Mouse (Mus musculus) neural tube, embryonic 12.5 days (tissue): ENCODE results near the gene Pde7b. TPM values are rescaled to one million over a fixed set of nuclear protein-coding genes. Genes with fewer than 3 reads are reported as not detected.

Source experiments
- ATAC-seq: fragments of 200-750 bp; cut with Nextera tagmentation; 2 replicates; pipeline ENCODE4 v1.8.0; 2017; ENCODE audit warnings: low read depth, mild to moderate bottlenecking, moderate TSS enrichment, moderate library complexity; ENCODE audit not compliant: low FRiP score
- H3K27ac ChIP-seq: fragments of 300-500 bp; sonication (generic); 2 replicates; pipeline ENCODE4 v1.5.1; 2016
- H3K27me3 ChIP-seq: fragments of 300-500 bp; sonication (generic); replicated peaks from 2 replicates; pipeline ENCODE4 v1.6.1; 2016; ENCODE audit warnings: mild to moderate bottlenecking
- H3K36me3 ChIP-seq: fragments of 300-500 bp; sonication (generic); 2 replicates; pipeline ENCODE4 v1.6.1; 2016; ENCODE audit warnings: mild to moderate bottlenecking
- H3K4me1 ChIP-seq: fragments of 300-500 bp; sonication (generic); 2 replicates; pipeline ENCODE4 v1.6.1; 2016
- H3K4me2 ChIP-seq: fragments of 300-500 bp; sonication (generic); replicated peaks from 2 replicates; pipeline ENCODE4 v1.6.1; 2016; ENCODE audit warnings: mild to moderate bottlenecking
- H3K4me3 ChIP-seq: fragments of 300-500 bp; sonication (generic); 2 replicates; pipeline ENCODE4 v1.5.1; 2016
- H3K9ac ChIP-seq: fragments of 300-500 bp; sonication (generic); 2 replicates; pipeline ENCODE4 v1.6.1; 2016; ENCODE audit warnings: mild to moderate bottlenecking
- H3K9me3 ChIP-seq: fragments of 300-500 bp; sonication (generic); 2 replicates; pipeline ENCODE4 v1.6.1; 2016; ENCODE audit warnings: mild to moderate bottlenecking
- WGBS: fragments of 180-500 bp; shearing (Covaris S2); methylation state at CpG from one replicate; pipeline ENCODE4 v1.1.7; 2016; 5-methylcytosine and 5-hydroxymethylcytosine counted together
- polyA plus RNA-seq: library from polyadenylated mRNA; unstranded; fragments of >200 nt; fragmentation: Nextera tagmentation; extraction: Ambion mirVana; gene quantifications from 2 replicates; pipeline ENCODE4 v1.2.1, GENCODE M21; 2016

The Pde7b gene
- polyA plus RNA-seq, 1 experiment from 2014 or later, result 3.5 TPM

- Histone ChIP-seq H3K9ac (no peak overlapping the region), H3K36me3 (no peaks in the 10 kb centered on the region), H3K4me1 (no peaks in the 10 kb centered on the region), H3K9me3 (no peaks in the 10 kb centered on the region), H3K4me2 (no peak overlapping the region), H3K27me3 (no peaks in the 10 kb centered on the region), H3K4me3 (no peak overlapping the region), H3K27ac (no peak overlapping the region)
- no peak for ATAC-seq
- 76% methylated on average over 7 of the region's 7 CpGs for WGBS
Measured at GRCm38 (mm10) chr10:20630122-20630521, 94.8 kb downstream of the Pde7b start.

DNA sequence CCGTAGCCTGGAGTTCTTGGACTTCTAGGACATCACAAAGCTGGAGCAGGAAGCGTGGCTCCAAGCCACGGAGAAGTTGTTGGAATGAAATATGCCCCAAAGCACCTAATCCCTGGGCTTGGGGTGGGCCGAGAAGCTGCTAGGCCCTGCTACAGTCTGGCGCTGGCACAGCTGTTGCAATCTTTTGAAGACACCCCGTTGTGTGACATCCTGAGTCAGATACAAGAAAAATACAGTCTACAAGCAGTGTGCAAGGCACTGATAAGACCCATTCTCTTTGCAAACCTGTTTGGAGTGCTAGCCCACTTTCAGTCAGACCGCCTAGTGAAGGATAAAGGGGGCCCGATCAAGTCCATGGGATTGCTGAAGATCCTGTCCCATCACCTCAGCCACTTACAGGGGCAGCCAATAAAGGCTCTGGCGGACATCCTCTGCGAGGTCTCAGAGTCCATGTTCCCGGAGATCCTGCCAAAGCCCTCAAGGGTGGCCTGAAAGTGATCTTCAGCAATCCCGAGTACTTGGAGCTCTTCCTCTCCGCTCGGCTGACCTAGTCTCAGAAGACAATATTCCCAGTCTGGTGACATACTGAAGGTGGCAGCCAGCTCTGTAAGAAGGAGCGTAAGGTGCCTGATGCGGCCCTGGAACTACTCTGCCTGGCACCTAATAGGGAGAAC lies 99.0 kb downstream of the Pde7b start:
- no peaks in the 10 kb centered on the region for H3K27me3 ChIP-seq
- whole genome bisulfite sequencing, result 90% methylated on average over 16 of the region's 16 CpGs

GRCm38 (mm10) chr10:20621661-20622454 lies 103.0 kb downstream of the Pde7b start:
- no peaks in the 10 kb centered on the region for H3K4me1 ChIP-seq
- no peak overlapping the region for H3K9ac ChIP-seq
- WGBS, result 77% methylated on average over 8 of the region's 8 CpGs
- H3K4me2 ChIP-seq, result no peak overlapping the region
- no peak overlapping the region for H3K27ac ChIP-seq
- no peak overlapping the region for H3K4me3 ChIP-seq
- H3K9me3 ChIP-seq, result no peaks in the 10 kb centered on the region
- no peak for ATAC-seq
- H3K36me3 ChIP-seq, result no peaks in the 10 kb centered on the region
- no peaks in the 10 kb centered on the region for H3K27me3 ChIP-seq

More for the DNA sequence above, 99.0 kb downstream of the Pde7b start:
- Histone ChIP-seq H3K9ac (no peak overlapping the region), H3K4me3 (no peak overlapping the region), H3K36me3 (no peaks in the 10 kb centered on the region), H3K9me3 (no peaks in the 10 kb centered on the region), H3K4me2 (no peak overlapping the region), H3K27ac (no peak overlapping the region), H3K4me1 (no peaks in the 10 kb centered on the region)
- ATAC-seq, result no peak

DNA sequence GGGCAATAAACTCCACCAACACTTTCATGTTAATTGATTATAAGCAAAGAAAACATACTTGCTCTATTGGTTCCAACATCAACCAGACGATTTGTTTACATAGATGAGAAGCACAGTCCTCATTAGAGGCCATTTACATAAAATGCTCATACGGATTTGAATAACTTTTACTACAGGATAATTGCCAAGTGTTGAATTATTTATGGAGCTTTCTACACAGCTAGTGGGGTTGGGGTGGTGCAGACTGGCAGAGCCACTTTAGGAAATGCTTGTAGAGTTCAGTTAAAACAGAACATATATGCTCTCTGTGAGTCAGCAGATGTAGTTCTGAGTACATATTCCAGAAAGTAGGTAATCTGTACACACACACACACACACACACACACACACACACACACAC lies 118.9 kb downstream of the Pde7b start:
- no peak for ATAC-seq
- Histone ChIP-seq H3K4me1 (no peaks in the 10 kb centered on the region), H3K4me3 (no peak overlapping the region), H3K4me2 (no peak overlapping the region), H3K9ac (no peak overlapping the region), H3K36me3 (no peaks in the 10 kb centered on the region), H3K27me3 (no peaks in the 10 kb centered on the region), H3K9me3 (no peaks in the 10 kb centered on the region), H3K27ac (no peak overlapping the region)
- 62% methylated on average over 2 of the region's 2 CpGs for WGBS

- no peak for ATAC-seq
- Histone ChIP-seq H3K4me2 (no peak overlapping the region), H3K9me3 (no peaks in the 10 kb centered on the region), H3K27me3 (no peaks in the 10 kb centered on the region), H3K4me1 (no peaks in the 10 kb centered on the region), H3K9ac (no peak overlapping the region), H3K36me3 (no peaks in the 10 kb centered on the region), H3K4me3 (no peak overlapping the region), H3K27ac (no peak overlapping the region)
- 75% methylated on average over 5 of the region's 5 CpGs for WGBS
Measured at GRCm38 (mm10) chr10:20595107-20595810, 129.6 kb downstream of the Pde7b start.

DNA sequence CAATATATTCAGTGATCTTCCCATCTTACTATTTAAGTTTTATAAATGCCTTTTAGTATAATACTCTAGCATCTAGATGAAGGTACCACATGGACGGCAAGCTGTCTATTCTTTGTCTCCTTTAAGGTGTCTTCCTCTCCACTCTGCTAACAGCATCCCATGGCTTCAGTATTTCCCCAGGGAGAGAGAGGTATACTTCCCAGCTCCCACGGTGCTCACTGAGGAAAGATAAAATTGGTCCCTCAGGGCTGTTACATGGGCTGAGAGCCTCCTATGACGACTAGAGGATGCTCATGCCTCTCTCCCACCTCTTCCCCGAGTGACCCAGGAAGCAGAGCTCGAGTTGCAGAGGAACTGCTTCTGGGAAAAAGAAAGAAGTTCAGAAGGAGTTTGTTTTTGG lies 130.9 kb downstream of the Pde7b start:
- H3K4me2 ChIP-seq, result no peak overlapping the region
- 64% methylated on average over 5 of the region's 5 CpGs for WGBS
- no peak overlapping the region for H3K9ac ChIP-seq
- no peak overlapping the region for H3K27ac ChIP-seq
- no peaks in the 10 kb centered on the region for H3K27me3 ChIP-seq
- H3K4me3 ChIP-seq, result no peak overlapping the region
- no peaks in the 10 kb centered on the region for H3K9me3 ChIP-seq
- no peak for ATAC-seq
- H3K36me3 ChIP-seq, result no peaks in the 10 kb centered on the region
- H3K4me1 ChIP-seq, result no peaks in the 10 kb centered on the region

DNA sequence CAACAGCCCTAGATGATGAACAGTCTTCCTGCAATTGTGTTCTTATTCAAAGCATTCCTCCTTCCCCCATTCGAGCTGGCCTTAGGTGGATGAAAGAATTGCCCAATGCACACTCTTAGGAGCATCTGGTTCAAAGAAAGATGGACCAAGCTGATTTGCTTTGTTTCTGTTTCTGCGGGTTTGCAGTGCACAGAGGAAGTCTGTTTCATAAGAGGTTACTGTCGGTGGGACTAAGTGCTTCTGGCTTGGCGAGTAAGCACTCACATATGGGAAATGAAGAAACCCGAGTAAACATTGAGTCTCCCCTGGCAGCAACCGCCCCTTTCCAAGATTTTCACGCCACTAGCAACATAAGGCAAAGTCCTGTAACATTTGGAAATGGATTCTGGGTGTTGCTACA lies 134.8 kb downstream of the Pde7b start:
- H3K4me1 ChIP-seq, result no peaks in the 10 kb centered on the region
- H3K4me3 ChIP-seq, result no peak overlapping the region
- no peak overlapping the region for H3K9ac ChIP-seq
- 72% methylated on average over 7 of the region's 7 CpGs for WGBS
- H3K4me2 ChIP-seq, result no peak overlapping the region
- H3K27ac ChIP-seq, result no peak overlapping the region
- H3K36me3 ChIP-seq, result no peaks in the 10 kb centered on the region
- ATAC-seq, result no peak
- H3K27me3 ChIP-seq, result no peaks in the 10 kb centered on the region
- no peaks in the 10 kb centered on the region for H3K9me3 ChIP-seq

DNA sequence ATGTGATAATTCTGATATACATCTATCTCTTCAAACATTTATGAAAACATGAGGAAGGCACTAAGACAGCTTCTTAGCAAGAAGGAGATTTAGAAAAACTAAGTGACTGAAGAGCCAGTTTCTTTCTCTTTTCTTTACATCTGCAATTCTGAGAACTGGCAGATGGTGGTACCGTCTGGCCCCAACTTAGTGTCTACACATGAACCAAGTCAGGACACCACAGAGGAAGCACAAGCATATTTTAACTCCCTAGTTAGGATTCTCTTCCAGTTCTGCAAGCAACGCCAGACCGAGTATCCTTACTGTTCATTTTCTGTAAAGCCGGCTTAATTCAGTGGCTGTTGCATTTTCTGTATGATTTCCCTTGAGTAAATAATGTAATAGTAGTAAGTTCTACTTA lies 138.9 kb downstream of the Pde7b start:
- Histone ChIP-seq H3K4me3 (no peak overlapping the region), H3K9me3 (no peaks in the 10 kb centered on the region), H3K27me3 (no peaks in the 10 kb centered on the region), H3K4me2 (no peak overlapping the region), H3K36me3 (no peaks in the 10 kb centered on the region), H3K27ac (no peak overlapping the region), H3K4me1 (no peaks in the 10 kb centered on the region), H3K9ac (no peak overlapping the region)
- no peak for ATAC-seq
- 89% methylated on average over 4 of the region's 4 CpGs for WGBS

DNA sequence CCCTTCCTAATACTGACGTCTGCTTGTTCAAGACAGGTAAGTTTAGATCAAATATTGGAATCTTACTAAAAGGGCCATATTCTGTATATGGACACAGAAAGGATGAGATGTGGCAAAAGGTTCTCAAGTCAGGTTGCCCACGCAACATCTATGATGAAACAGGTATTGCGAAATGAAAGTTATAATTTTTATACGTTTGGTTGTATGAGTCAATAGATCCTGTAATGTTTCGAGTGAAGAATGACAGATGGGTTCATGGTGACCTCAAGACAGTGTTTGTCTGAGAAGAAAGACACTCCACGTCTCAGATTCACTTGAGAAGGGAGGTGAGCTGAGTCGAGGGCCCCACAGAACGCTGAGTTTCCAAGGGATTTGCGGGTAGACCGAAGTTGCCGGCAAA lies 149.9 kb downstream of the Pde7b start:
- H3K36me3 ChIP-seq, result no peaks in the 10 kb centered on the region
- 94% methylated on average over 11 of the region's 11 CpGs for WGBS
- H3K4me3 ChIP-seq, result no peak overlapping the region
- H3K9me3 ChIP-seq, result no peaks in the 10 kb centered on the region
- no peak overlapping the region for H3K4me2 ChIP-seq
- H3K9ac ChIP-seq, result no peak overlapping the region
- no peak overlapping the region for H3K27ac ChIP-seq
- H3K27me3 ChIP-seq, result no peaks in the 10 kb centered on the region
- no peak for ATAC-seq
- no peaks in the 10 kb centered on the region for H3K4me1 ChIP-seq

DNA sequence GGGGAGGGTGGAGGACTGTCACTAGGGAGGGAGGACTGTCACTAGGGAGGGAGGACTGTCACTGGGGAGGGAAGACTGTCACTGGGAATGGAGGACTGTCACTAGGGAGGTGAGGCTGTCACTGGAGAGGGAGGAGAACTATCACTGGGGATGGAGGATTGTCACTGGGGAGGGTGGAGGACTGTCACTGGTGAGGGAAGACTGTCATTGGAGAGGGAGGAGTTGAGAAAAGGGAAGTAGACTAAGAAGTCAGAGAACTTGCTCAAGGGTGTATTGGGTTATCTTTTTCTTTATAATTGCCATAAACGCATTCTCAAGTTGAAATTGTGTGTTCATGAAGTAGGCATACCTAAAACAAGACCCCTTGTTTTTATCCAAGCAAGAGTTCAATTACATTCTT lies 150.5 kb downstream of the Pde7b start:
- Histone ChIP-seq H3K4me2 (no peak overlapping the region), H3K9ac (no peak overlapping the region), H3K36me3 (no peaks in the 10 kb centered on the region), H3K4me3 (no peak overlapping the region), H3K9me3 (no peaks in the 10 kb centered on the region), H3K27me3 (no peaks in the 10 kb centered on the region), H3K27ac (no peak overlapping the region), H3K4me1 (no peaks in the 10 kb centered on the region)
- ATAC-seq, result no peak
- 89% methylated on average over 1 of the region's 1 CpGs for WGBS

DNA sequence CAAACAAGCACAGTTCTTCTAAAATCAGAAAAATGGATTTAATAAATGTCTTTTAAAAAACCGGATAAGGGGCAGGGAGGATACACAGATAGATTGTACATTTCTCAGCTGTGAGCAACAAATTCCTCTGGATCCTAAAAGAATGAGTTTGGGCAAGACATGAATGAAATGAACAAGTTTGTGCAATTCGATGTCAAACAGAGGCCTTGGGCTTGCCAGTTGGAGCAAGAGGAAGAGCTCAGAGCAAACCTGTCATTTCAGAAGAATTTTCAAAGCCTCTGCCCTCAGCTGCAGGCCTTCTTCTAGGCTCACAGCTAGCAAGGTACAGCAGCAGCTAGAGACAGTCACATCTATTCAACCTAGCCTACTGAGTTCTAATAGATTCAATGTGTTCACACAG lies 153.4 kb downstream of the Pde7b start:
- no peak for ATAC-seq
- H3K4me1 ChIP-seq, result no peaks in the 10 kb centered on the region
- H3K27ac ChIP-seq, result no peak overlapping the region
- no peaks in the 10 kb centered on the region for H3K36me3 ChIP-seq
- no peaks in the 10 kb centered on the region for H3K9me3 ChIP-seq
- no peak overlapping the region for H3K9ac ChIP-seq
- H3K4me2 ChIP-seq, result no peak overlapping the region
- H3K27me3 ChIP-seq, result no peaks in the 10 kb centered on the region
- 93% methylated on average over 2 of the region's 2 CpGs for WGBS
- no peak overlapping the region for H3K4me3 ChIP-seq

- Histone ChIP-seq H3K4me2 (no peak overlapping the region), H3K36me3 (no peaks in the 10 kb centered on the region), H3K9me3 (no peaks in the 10 kb centered on the region), H3K27me3 (no peaks in the 10 kb centered on the region), H3K4me3 (no peak overlapping the region), H3K4me1 (no peaks in the 10 kb centered on the region), H3K9ac (no peak overlapping the region), H3K27ac (no peak overlapping the region)
- ATAC-seq, result no peak
- WGBS, result 90% methylated on average over 6 of the region's 6 CpGs
Measured at GRCm38 (mm10) chr10:20568630-20569029, 156.2 kb downstream of the Pde7b start.
